Mouse (Mus musculus) liver, adult 2 months (tissue): ENCODE measurements around the gene Rnf181.
A peak's percentile ranks its signal among the peaks of the same experiment; 100 is the strongest.

Experiments used
- CTCF ChIP-seq: fragments of 200-500 bp; IDR thresholded peaks from 2 replicates; pipeline ENCODE4 v1.5.1; 2011; ENCODE audit warnings: low read depth, low read length, control low read depth
- POLR2A ChIP-seq: fragments of 200-500 bp; IDR thresholded peaks from 2 replicates; pipeline ENCODE4 v1.6.1; 2011; ENCODE audit warnings: low read length, control low read depth; ENCODE audit not compliant: insufficient read depth; ENCODE audit errors: extremely low read depth

- TF ChIP-seq POLR2A = no peak
- TF ChIP-seq CTCF = peak; percentile 59; the same call in 1 of the 2 replicates
These were observed 40.5 kb downstream of the Rnf181 start for GRCm38 (mm10) chr6:72326274-72326673.
